Mouse (Mus musculus): ENCODE measurements around the gene Gm21970. TPM values are rescaled to one million over a fixed set of nuclear protein-coding genes. Genes with fewer than 3 reads are reported as not detected.

The Gm21970 gene
- polyA plus RNA-seq, 1 experiment from 2014 or later = not detected

DNA sequence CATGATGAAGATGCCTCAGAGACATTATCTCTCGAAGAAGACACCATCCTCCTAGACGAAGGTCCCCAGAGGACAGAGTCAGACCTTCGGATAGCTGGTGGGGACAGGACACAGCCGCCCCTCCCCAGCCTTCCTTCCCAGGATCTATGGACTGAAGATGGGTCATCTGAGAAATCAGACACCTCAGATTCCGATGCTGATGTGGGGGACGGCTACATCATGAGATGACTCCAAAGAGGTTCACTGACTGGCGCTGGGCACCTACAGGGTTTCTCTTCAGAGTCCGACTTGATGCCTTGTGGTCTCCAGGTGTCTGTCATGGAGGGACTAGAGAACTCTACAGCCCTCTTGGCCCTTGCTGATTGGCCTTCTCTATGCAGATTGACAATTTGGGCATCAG, 12.7 kb downstream of the Gm21970 start:
- Histone ChIP-seq H3K4me1 (replicated peaks) (peaks cover 64% of the 10 kb centered on the region), H3K4me3 (replicated peaks) (no peak overlapping the region), H3K27me3 (no peaks in the 10 kb centered on the region), H3K27ac (0 out of 2 replicates have a peak overlapping the region, but pooled peaks have one; percentile 92), H3K9me3 (replicated peaks) (no peaks in the 10 kb centered on the region), H3K36me3 (peaks cover 64% of the 10 kb centered on the region), H3K9ac (no peak overlapping the region), H3K4me2 (no peak overlapping the region)
- 89% methylated on average over 8 of the region's 8 CpGs for WGBS (ENCODE audit: insufficient replicate concordance)
- ATAC-seq (ENCODE audit: low read depth) = no peak
- DNase-seq = no peak

DNA sequence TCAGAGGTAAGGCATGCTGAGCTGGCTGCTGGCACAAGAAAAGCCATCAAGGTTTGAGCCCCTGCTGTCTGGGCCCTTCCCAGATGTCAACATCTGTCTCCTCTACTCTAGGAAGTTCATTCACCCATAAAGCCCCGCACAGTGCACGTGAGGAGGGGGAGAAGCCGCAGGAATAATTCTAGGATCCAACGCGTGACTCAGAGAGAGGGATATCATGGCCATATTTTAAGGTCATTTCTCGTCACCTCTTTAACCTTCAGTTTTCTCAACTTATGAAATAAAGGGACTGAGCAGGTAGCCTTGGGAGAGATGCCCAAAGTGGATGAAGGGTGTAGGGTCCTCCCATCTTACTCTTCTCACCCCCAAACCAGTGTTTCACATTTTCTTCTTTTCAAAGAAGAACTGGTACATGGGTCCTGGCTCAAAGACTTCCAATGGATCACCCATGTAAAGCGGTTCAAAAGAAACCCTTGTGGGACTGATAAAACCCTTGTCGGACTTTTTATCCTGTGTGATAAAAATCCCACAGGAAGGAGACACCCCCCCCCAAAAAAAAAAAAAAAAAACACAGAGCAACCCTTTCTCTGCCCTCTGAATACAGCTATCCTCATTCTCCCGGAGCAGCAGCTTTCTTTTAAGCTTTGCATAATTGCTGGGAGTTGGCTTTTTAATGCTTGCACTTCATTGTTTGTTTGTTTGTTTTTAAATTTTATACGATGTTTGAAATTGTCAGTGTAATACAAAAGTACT, 13.5 kb downstream of the Gm21970 start:
- H3K27me3 ChIP-seq = no peaks in the 10 kb centered on the region
- peaks cover 70% of the 10 kb centered on the region for H3K4me1 ChIP-seq (replicated peaks)
- H3K9ac ChIP-seq = 0 out of 2 replicates have a peak overlapping the region, but pooled peaks have one; percentile 15
- H3K9me3 ChIP-seq (replicated peaks) = no peaks in the 10 kb centered on the region
- peak overlapping the region; percentile 94 for H3K4me2 ChIP-seq
- WGBS (ENCODE audit: insufficient replicate concordance) = 69% methylated on average over 10 of the region's 10 CpGs
- ATAC-seq (ENCODE audit: low read depth) (no peak), DNase-seq (no peak)
- peak overlapping the region; percentile 92 for H3K27ac ChIP-seq
- H3K4me3 ChIP-seq (replicated peaks) = no peak overlapping the region
- H3K36me3 ChIP-seq = peaks cover 60% of the 10 kb centered on the region

DNA sequence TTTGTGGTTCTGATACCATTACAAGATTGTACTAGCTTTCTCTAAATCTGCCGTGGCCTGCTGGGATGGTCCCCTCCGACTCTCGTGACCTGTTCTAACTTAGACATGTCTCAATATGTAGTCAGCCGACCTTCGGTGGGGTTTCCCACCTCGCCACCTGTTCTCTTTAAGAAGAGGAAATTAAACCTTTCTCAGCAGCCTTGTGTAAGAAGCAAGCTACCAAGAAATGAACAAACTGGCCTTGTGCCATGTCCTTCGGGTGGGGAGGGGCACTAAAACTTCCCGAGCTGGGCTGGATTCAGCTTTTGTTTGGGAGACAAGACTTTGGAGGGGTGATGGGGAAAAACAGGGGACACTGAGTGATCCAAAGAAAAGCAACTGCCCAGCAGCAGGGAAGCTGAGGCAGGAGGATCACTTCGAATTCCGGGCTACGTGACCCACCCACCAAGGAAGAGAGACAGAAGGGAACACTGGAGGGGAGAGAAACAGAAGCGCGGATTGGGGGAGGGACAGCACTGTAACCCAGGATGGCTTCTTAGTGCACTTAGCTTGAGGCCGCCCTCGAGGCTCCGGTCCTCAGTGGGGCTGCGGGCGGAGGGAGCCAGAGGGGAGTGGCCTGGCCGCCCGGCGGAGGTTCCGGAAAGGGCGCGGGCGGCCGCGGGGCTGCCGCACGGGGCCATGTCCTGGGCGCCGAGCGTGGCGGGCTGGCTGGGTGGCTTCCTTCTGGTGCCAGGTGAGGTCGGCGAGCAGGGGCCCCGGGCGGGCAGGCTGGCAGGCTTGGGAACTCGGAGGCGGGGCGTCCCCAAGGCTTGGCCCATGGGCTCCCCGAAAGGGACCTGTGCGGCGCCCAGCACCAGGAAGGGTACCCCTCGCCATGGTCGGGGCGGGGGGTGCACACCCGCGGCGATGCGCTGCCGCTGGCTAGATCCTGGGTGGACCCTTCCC, 14.4 kb downstream of the Gm21970 start, which contains the start of gene Il10rb:
Gene Il10rb, plus strand, starts transcription at position 525 of the 945 bp plus-strand sequence.
- H3K36me3 ChIP-seq = peaks cover 59% of the 10 kb centered on the region
- 3% methylated on average over 48 of the region's 51 CpGs for WGBS (ENCODE audit: insufficient replicate concordance)
- ATAC-seq (ENCODE audit: low read depth) = peak; percentile 93
- peak within 1 kb of the TSS; percentile 96 for H3K9ac ChIP-seq
- no peaks in the 10 kb centered on the region for H3K27me3 ChIP-seq
- H3K4me2 ChIP-seq = peak within 1 kb of the TSS; percentile 94
- DNase-seq = peak; percentile 71
- H3K9me3 ChIP-seq (replicated peaks) = no peaks in the 10 kb centered on the region
- peaks cover 71% of the 10 kb centered on the region for H3K4me1 ChIP-seq (replicated peaks)
- H3K4me3 ChIP-seq (replicated peaks) = peak within 1 kb of the TSS; percentile 87
- peak within 1 kb of the TSS; percentile 92 for H3K27ac ChIP-seq

DNA sequence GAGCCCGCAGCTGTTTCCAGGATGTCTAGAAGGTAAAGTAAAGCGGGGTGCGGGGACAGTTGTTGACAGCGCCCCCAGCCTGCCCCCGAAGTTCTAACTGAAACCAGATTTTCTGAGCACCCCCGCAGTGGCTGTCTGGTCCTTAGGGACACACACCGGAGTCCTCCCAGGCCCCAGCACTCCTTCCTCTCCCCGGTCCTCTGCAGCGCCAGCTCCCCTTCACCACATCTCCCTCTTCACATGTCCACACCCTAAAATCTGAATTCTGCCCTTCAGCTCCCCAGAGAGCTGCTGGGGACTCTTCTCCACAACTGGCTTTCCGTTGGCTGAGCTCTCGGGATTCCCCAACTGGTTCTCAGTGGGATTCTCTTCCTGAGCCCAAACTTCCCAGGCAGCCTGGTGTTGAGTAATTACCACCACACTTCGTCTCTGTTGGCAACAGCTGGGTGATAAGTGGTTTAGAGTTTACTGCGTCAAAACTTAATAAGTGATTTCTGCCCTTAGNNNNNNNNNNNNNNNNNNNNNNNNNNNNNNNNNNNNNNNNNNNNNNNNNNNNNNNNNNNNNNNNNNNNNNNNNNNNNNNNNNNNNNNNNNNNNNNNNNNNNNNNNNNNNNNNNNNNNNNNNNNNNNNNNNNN, 15.2 kb downstream of the Gm21970 start:
- 1% methylated on average over 13 of the region's 13 CpGs for WGBS (ENCODE audit: insufficient replicate concordance)
- Histone ChIP-seq H3K4me3 (replicated peaks) (peak overlapping the region; percentile 87), H3K4me1 (replicated peaks) (peaks cover 68% of the 10 kb centered on the region), H3K9ac (peak overlapping the region; percentile 96), H3K9me3 (replicated peaks) (no peaks in the 10 kb centered on the region), H3K27ac (peak overlapping the region; percentile 92), H3K36me3 (peaks cover 57% of the 10 kb centered on the region), H3K27me3 (no peaks in the 10 kb centered on the region), H3K4me2 (peak overlapping the region; percentile 94)
- ATAC-seq (ENCODE audit: low read depth) (peak; percentile 64), DNase-seq (peak; percentile 16)

GRCm38 (mm10) chr16:91413102-91413844, 21.8 kb downstream of the Gm21970 start:
- Histone ChIP-seq H3K4me2 (no peak overlapping the region), H3K9ac (no peak overlapping the region), H3K4me3 (replicated peaks) (no peak overlapping the region), H3K36me3 (peaks cover 64% of the 10 kb centered on the region), H3K27me3 (no peaks in the 10 kb centered on the region), H3K4me1 (replicated peaks) (peaks cover 70% of the 10 kb centered on the region), H3K27ac (peak overlapping the region; percentile 69; the same call in 1 of the 2 replicates), H3K9me3 (replicated peaks) (no peaks in the 10 kb centered on the region)
- ATAC-seq (ENCODE audit: low read depth) (peak; percentile 53; the same call in 1 of the 2 replicates), DNase-seq (no peak)
- 51% methylated on average over 12 of the region's 12 CpGs for WGBS (ENCODE audit: insufficient replicate concordance)

GRCm38 (mm10) chr16:91415391-91416189, 24.1 kb downstream of the Gm21970 start:
- Histone ChIP-seq H3K4me3 (replicated peaks) (no peak overlapping the region), H3K36me3 (peaks cover 72% of the 10 kb centered on the region), H3K4me1 (replicated peaks) (peaks cover 50% of the 10 kb centered on the region), H3K9ac (no peak overlapping the region), H3K9me3 (replicated peaks) (no peaks in the 10 kb centered on the region), H3K27ac (peak overlapping the region; percentile 69), H3K27me3 (no peaks in the 10 kb centered on the region), H3K4me2 (no peak overlapping the region)
- DNase-seq (no peak), ATAC-seq (ENCODE audit: low read depth) (no peak)
- WGBS (ENCODE audit: insufficient replicate concordance) = 73% methylated on average over 9 of the region's 9 CpGs

DNA sequence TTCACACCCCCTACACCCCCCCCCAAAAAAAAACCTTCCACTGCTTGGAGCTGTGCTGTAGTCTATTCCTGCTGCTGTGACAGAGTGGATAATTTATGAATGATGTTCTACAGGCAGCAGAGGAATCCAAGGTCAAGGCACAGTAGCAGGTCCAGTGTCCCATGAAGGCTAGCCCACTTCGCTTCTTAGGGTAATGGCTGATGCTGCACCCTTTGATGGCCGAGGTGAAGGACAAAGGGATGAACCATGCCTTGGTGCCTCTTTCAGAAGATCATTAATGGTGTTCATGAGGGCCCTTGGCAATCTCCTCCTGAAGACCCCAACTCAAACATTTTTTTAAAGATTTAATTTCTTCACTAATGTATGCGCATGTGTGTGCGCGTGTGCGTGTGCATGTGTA, 24.8 kb downstream of the Gm21970 start:
- H3K4me2 ChIP-seq = 0 out of 2 replicates have a peak overlapping the region, but pooled peaks have one; percentile 9
- ATAC-seq (ENCODE audit: low read depth) (no peak), DNase-seq (no peak)
- H3K27me3 ChIP-seq = no peaks in the 10 kb centered on the region
- H3K36me3 ChIP-seq = peaks cover 75% of the 10 kb centered on the region
- peaks cover 44% of the 10 kb centered on the region for H3K4me1 ChIP-seq (replicated peaks)
- H3K9me3 ChIP-seq (replicated peaks) = no peaks in the 10 kb centered on the region
- H3K9ac ChIP-seq = no peak overlapping the region
- peak overlapping the region; percentile 72 for H3K27ac ChIP-seq
- H3K4me3 ChIP-seq (replicated peaks) = no peak overlapping the region
- 96% methylated on average over 6 of the region's 6 CpGs for WGBS (ENCODE audit: insufficient replicate concordance)

DNA sequence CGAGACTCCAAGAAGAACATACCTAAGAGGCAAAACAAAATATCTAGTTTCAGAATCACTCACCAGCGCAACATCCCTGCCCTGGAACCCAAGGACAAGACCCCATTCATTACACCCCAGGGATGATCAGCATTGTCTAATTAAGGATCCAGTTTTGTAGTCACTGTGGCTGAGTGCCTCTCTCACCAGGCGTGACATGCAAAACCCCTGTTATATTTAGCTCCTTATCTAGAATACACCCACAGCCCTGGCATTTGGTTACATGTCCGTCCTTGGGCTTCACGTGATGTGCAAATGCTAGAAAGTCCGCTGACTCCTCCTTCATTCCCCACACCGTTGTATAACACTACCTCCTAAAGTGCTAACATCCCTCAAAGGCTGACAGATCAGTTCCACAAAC, 25.4 kb downstream of the Gm21970 start:
- Histone ChIP-seq H3K9me3 (replicated peaks) (no peaks in the 10 kb centered on the region), H3K4me2 (peak overlapping the region; percentile 9; the same call in 1 of the 2 replicates), H3K27me3 (no peaks in the 10 kb centered on the region), H3K27ac (peak overlapping the region; percentile 72), H3K4me1 (replicated peaks) (peaks cover 44% of the 10 kb centered on the region), H3K4me3 (replicated peaks) (no peak overlapping the region), H3K36me3 (peaks cover 75% of the 10 kb centered on the region), H3K9ac (0 out of 2 replicates have a peak overlapping the region, but pooled peaks have one; percentile 23)
- WGBS (ENCODE audit: insufficient replicate concordance) = 43% methylated on average over 7 of the region's 7 CpGs
- ATAC-seq (ENCODE audit: low read depth) = peak; percentile 82
- DNase-seq = no peak

DNA sequence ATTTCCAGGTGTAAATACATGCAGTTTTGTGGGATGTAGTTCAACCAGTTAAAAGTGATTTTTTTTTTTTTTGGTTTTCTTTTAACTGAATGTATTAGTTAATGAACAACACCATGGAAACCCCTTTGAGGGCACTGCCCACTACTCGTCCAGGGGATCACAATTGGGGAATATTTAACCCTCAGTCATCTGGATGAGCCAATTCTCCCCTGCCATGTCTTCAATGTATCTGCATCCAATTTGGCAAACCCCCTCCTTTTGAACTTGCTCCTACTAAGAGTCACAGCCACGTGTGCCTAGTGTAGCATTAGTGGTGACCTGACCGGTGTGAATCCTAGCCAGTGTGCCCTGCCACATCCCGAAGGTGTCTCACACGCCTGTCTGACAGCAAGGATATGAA, 27.0 kb downstream of the Gm21970 start:
- DNase-seq = no peak
- H3K4me2 ChIP-seq = no peak overlapping the region
- no peak overlapping the region for H3K4me3 ChIP-seq (replicated peaks)
- WGBS (ENCODE audit: insufficient replicate concordance) = 77% methylated on average over 5 of the region's 5 CpGs
- peaks cover 30% of the 10 kb centered on the region for H3K4me1 ChIP-seq (replicated peaks)
- no peak overlapping the region for H3K27ac ChIP-seq
- ATAC-seq (ENCODE audit: low read depth) = no peak
- no peaks in the 10 kb centered on the region for H3K9me3 ChIP-seq (replicated peaks)
- peaks cover 79% of the 10 kb centered on the region for H3K36me3 ChIP-seq
- no peak overlapping the region for H3K9ac ChIP-seq
- no peaks in the 10 kb centered on the region for H3K27me3 ChIP-seq

GRCm38 (mm10) chr16:91425816-91426215, 34.3 kb downstream of the Gm21970 start:
- Histone ChIP-seq H3K36me3 (peaks cover 65% of the 10 kb centered on the region), H3K9me3 (replicated peaks) (no peaks in the 10 kb centered on the region), H3K4me3 (replicated peaks) (no peak overlapping the region), H3K27me3 (no peaks in the 10 kb centered on the region), H3K27ac (0 out of 2 replicates have a peak overlapping the region, but pooled peaks have one; percentile 4), H3K4me2 (no peak overlapping the region), H3K4me1 (replicated peaks) (no peaks in the 10 kb centered on the region), H3K9ac (no peak overlapping the region)
- DNase-seq = no peak
- no peak for ATAC-seq (ENCODE audit: low read depth)
- WGBS (ENCODE audit: insufficient replicate concordance) = 93% methylated on average over 6 of the region's 6 CpGs

Measured in liver, embryonic 13.5 days (tissue).